Mouse (Mus musculus): ENCODE measurements around the gene Sf3b4.
A peak's percentile ranks its signal among the peaks of the same experiment; 100 is the strongest.

Sf3b4 gene

GRCm38 (mm10) chr3:96220131-96220764 lies 48.1 kb downstream of the Sf3b4 start:
- peak; percentile 80 for DNase-seq (ENCODE audit: low read depth)

- peak; percentile 96 for DNase-seq (ENCODE audit: low read depth)
These were observed 48.9 kb downstream of the Sf3b4 start, which contains the start of the genes Hist2h2ac and Hist2h2be for GRCm38 (mm10) chr3:96220765-96221639. Hist2h2ac (minus strand) TSS chr3:96220880. Hist2h2be (plus strand) TSS chr3:96221119.

DNA sequence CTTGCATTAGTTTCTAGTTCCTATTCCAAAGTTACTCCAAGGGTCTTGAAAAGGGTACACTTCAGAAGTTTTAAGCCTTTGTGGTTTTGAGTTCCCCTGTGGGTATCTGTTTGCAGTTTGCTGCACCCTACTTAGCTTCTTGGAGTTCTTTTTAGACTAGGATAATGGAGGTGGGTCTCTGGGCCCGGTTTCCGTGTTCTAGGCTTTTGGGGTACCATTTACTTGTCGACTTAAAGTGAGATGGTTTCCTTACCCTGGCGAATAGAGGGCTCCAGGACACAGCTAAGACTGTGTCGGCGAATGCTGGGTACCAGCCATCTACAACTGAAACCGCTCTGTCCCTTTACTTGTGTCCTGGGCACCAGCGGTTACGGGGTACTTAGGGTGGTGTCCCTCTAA lies 49.5 kb downstream of the Sf3b4 start:
- DNase-seq (ENCODE audit: low read depth), result no peak

GRCm38 (mm10) chr3:96222774-96223173 lies 50.6 kb downstream of the Sf3b4 start:
- DNase-seq (ENCODE audit: low read depth), result no peak

DNA sequence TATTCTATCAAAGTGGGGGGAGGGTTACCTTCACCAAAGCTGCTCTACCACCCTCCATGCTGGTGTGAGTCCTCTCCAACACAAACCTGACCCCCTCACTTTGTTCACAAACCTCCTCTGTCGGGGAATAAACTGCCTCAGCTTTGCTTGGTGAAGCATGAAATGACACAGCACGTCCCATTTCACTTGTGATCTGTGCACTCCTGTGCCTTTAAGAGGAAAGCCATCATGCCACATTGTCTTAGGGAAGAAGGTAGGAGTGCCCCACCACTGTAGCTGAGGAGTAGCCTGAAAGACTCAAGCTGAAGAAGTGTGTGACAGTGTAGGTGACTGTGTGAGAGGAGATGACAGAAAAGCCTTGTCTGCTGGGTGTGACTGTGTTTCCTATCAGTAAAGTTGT lies 53.3 kb downstream of the Sf3b4 start:
- no peak for DNase-seq (ENCODE audit: low read depth)
